Mouse (Mus musculus) CD4-positive, CD25-positive, alpha-beta regulatory T cell, adult 9 weeks (primary cell): Measurements from ENCODE around the gene Lamtor2. TPM values are rescaled to one million over a fixed set of nuclear protein-coding genes. Genes with fewer than 3 reads are reported as not detected.

Experiments
- polyA plus RNA-seq: library from polyadenylated mRNA; unstranded; fragments of 100-300 nt; shearing (Covaris generic); gene quantifications from one replicate; pipeline ENCODE4 v1.2.1, GENCODE M21; 2017

Lamtor2 gene
- polyA plus RNA-seq: 227 TPM

DNA sequence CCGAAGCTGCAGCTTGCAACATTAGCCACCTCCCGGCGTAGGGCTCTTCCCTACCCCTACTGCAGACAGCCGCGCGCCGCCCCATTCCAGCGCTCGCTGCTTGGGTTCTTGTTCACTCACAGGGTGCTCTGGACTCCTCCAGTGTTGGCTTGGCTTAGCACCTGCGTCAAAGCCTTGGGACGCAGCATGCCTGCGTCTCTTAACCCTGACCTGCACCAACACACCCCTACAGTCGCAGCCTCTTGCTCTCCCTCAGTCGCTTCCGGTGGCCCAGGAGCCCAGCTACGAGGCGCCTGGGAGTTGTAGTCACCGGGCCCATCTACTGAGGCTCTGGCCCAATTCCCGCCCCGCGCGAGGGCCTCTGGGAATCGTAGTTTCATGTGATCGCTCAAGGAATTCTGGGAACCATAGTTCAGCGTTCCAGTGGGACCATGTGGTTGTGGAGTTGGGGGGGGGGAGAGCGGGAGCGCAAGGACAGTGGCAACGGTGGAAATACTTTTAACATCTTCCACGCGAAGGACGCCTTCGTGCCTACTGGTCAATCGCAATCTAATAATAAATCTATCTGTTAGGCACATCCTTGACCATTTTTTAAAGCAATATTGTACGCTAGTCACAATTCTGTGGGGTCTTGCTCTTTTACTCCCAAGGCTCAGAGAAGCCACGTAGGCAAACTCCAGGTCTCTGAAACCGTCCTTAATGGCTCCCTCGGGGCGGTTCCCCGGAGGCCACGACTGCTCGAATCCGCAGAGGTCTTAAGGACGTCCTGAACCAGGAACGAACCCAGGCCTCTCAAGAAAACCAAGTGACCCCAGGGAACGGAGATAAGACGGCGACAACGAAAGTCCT is at the start of gene Lamtor2:
Gene Lamtor2 (minus strand): TSS at position 399 of the 849 bp plus-strand sequence.

DNA sequence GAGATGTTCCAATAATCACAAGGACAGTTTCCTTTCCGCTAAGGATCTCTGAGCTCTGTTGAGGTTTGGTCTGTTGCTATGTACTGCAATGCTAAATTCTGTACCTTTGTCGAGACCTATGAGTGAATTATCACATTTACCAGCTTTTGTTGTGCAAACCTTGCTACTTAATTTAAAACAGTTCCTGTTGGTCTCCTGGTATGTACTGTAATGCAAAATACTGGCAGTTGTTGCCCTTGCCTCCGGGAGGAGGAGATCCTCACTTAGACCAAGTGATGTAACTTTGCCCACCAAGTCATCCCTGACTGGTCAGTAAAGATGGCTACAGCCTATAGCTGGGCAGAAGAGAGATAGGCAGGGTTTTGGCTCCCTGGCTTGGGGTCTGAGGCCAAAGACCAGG is 22.7 kb upstream of the Lamtor2 start, which contains the start of gene Ssr2:
Gene Ssr2 (plus strand): TSS at position 337 of the 400 bp plus-strand sequence.

DNA sequence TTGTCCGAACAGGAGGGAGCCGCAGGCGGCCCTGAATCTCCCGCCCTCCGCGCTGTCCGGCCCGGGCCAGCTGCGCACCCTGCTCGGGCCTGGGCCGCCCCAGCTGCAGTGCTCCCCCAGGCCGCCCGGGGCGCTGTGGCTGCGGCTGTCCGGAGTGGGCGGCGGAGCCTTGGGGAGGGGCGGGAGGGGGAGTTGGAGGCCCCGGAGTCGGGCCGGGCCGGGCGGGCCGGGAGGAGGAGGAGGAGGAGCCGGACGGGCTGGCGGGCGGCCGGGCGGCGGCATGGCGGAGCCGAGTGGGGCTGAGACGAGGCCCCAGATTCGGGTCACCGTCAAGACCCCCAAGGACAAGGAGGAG is 628 bp upstream of the Lamtor2 start, which contains the start of gene Ubqln4:
Gene Ubqln4 (plus strand): TSS at position 234 of the 355 bp plus-strand sequence.

DNA sequence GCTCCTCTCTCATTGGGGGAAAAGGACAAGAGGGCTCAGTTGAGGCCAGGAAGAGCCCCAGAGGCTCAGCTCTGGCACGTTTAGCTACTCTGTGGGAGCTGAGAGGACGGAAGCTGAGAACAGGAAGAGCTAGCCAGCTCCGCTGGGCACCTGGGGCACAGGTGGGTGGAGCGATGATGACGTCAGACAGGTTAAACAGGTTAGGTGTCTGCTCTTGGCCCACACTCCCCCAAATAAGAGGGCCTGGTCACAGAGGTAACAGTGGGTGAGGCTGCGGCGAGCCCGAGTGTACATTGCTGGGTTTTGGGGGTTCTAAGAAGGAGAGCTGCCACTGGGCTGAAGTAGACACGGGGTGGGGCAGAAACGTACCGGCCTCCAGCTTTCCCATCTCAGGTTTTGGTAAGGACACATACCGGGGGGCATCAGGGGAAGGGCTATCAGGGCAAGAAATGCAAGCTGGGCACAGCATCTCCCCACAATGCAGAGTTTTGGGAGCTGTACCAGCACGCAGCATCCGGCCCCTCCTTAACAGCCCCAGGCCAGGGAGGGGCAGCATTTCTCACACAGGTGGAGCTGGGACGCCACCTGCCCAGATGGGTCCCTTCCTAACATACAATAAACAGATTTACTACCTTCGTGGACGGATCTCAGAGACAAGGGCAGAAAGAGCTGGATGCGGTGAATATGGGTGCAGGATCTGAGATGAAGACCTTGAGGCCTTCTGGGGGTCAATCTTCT is 4.5 kb downstream of the Lamtor2 start, which contains the start of gene Rab25:
Gene Rab25 (minus strand): TSS at position 121 of the 738 bp plus-strand sequence.

DNA sequence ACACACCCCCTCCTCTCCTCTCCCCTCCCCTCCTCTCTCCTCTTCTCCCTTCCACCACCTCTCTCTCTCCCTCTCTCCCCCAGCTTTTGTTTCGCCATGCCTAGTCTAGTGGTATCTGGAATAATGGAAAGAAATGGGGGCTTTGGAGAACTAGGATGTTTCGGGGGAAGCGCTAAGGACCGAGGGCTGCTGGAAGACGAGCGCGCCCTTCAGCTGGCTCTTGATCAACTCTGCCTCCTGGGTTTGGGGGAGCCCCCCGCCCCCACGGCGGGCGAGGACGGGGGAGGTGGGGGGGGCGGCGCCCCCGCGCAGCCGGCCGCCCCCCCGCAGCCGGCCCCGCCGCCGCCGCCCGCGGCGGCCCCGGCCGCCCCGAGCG is 20.6 kb downstream of the Lamtor2 start, which contains the start of gene Mex3a:
Gene Mex3a (plus strand): TSS at position 97 of the 376 bp plus-strand sequence.

DNA sequence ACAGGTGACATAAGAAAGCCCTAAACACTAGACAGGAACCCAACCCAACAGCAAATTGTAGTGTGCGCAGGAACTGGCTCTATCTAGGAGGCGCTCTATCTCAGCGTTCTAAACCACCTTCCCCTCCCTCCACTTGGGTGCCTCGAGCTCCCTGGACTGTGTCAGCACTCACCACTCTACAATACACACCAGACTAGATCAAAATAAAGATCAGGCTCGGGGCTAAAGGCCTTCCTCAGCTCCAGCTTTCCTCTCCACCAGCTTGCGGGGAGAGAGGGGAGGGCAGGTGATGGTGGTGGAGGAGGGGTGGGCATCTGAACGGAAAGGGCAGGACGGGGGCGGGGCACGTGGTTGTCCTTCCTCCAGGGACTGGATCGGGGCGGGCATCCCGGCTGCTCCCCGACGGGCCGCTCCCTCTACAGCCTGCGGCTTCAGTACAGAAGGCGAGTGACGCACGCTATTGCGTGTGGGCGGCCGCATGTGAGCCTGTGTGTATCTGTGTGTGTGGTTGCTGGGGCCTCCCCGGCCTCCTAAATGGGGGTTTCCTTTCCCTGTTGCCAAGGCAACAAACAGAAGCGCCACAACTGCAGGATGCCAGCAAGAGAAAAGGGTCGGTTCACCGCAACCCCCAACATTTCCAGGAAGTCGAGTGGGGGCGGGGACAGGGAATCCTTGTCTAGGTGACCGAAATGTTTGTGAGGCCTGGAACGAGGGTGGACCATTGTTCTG is 43.0 kb downstream of the Lamtor2 start, which contains the start of gene Lmna:
Gene Lmna (minus strand): TSS at position 265 of the 729 bp plus-strand sequence.

Other genes starting within 250 kb of the Lamtor2 start
- gene Glmp, start 228.1 kb downstream of the Lamtor2 start, polyA plus RNA-seq: 385 TPM
- gene Tmem79, start 216.9 kb downstream of the Lamtor2 start, polyA plus RNA-seq: 1.4 TPM
- 47.8 TPM for gene Smg5, start 216.8 kb downstream of the Lamtor2 start, polyA plus RNA-seq
- not detected for gene Paqr6, start 188.5 kb downstream of the Lamtor2 start, polyA plus RNA-seq
- not detected for gene Bglap3, start 180.3 kb downstream of the Lamtor2 start, polyA plus RNA-seq
- not detected for gene Bglap2, start 174.4 kb downstream of the Lamtor2 start, polyA plus RNA-seq
- gene Bglap, start 168.6 kb downstream of the Lamtor2 start, polyA plus RNA-seq: not detected
- 44.0 TPM for gene Pmf1, start 142.7 kb downstream of the Lamtor2 start, polyA plus RNA-seq
- 25.6 TPM for gene Slc25a44, start 127.9 kb downstream of the Lamtor2 start, polyA plus RNA-seq
- gene Sema4a, start 91.9 kb downstream of the Lamtor2 start, polyA plus RNA-seq: 80.1 TPM
- 9.1 TPM for gene Lmna, start 43.1 kb downstream of the Lamtor2 start, polyA plus RNA-seq
- 0.32 TPM for gene Mex3a, start 20.7 kb downstream of the Lamtor2 start, polyA plus RNA-seq
- not detected for gene Rab25, start 4.8 kb downstream of the Lamtor2 start, polyA plus RNA-seq
- 52.5 TPM for gene Ubqln4, start 684 bp upstream of the Lamtor2 start, polyA plus RNA-seq
- 146 TPM for gene Ssr2, start 22.8 kb upstream of the Lamtor2 start, polyA plus RNA-seq
- gene Arhgef2, start 52.9 kb upstream of the Lamtor2 start, polyA plus RNA-seq: 139 TPM
- not detected for gene Rxfp4, start 100.1 kb upstream of the Lamtor2 start, polyA plus RNA-seq
- gene Khdc4, start 132.7 kb upstream of the Lamtor2 start, polyA plus RNA-seq: 51.5 TPM
- gene Rit1, start 163.8 kb upstream of the Lamtor2 start, polyA plus RNA-seq: 63.2 TPM
- gene Syt11, start 222.1 kb upstream of the Lamtor2 start, polyA plus RNA-seq: 76.8 TPM